Mouse (Mus musculus): ENCODE results near the gene Fcna. TPM values are rescaled to one million over a fixed set of nuclear protein-coding genes. Genes with fewer than 3 reads are reported as not detected.

Gene Fcna
- polyA plus RNA-seq, 1 experiment from 2014 or later, result 1.3 TPM

GRCm38 (mm10) chr2:25582466-25583119, 45.2 kb downstream of the Fcna start:
- H3K27ac ChIP-seq (ENCODE audit: low read depth, low read length), result no peak overlapping the region
- DNase-seq (ENCODE audit: low spot score, missing footprints) (no peak), ATAC-seq (ENCODE audit: low FRiP score) (no peak)
- no peaks in the 10 kb centered on the region for H3K9me3 ChIP-seq (ENCODE audit: control insufficient read depth, low read length)
- no peak overlapping the region for H3K4me3 ChIP-seq (ENCODE audit: low read depth, low read length)
- peaks cover 13% of the 10 kb centered on the region for H3K4me1 ChIP-seq (ENCODE audit: control insufficient read depth, insufficient read depth, low read length)
- 65% methylated on average over 12 of the region's 12 CpGs for WGBS
- no peak overlapping the region for H3K9ac ChIP-seq (ENCODE audit: low read length)
- peaks cover 38% of the 10 kb centered on the region for H3K27me3 ChIP-seq (ENCODE audit: control insufficient read depth, insufficient read depth, low read length)
- H3K36me3 ChIP-seq (ENCODE audit: control insufficient read depth, insufficient read depth, low read length), result peaks cover 6% of the 10 kb centered on the region
- no peak overlapping the region for H3K4me2 ChIP-seq

GRCm38 (mm10) chr2:25581901-25582301, 45.9 kb downstream of the Fcna start:
- H3K4me2 ChIP-seq, result no peak overlapping the region
- H3K9me3 ChIP-seq (ENCODE audit: control insufficient read depth, low read length), result no peaks in the 10 kb centered on the region
- ATAC-seq (ENCODE audit: low FRiP score) (no peak), DNase-seq (ENCODE audit: low spot score, missing footprints) (no peak)
- peaks cover 45% of the 10 kb centered on the region for H3K27me3 ChIP-seq (ENCODE audit: control insufficient read depth, insufficient read depth, low read length)
- no peak overlapping the region for H3K4me3 ChIP-seq (ENCODE audit: low read depth, low read length)
- WGBS, result 40% methylated on average over 6 of the region's 6 CpGs
- H3K36me3 ChIP-seq (ENCODE audit: control insufficient read depth, insufficient read depth, low read length), result peaks cover 6% of the 10 kb centered on the region
- no peak overlapping the region; the same call in 1 of the 2 replicates for H3K9ac ChIP-seq (ENCODE audit: low read length)
- peak overlapping the region; percentile 7; the same call in 1 of the 2 replicates for H3K27ac ChIP-seq (ENCODE audit: low read depth, low read length)
- peaks cover 18% of the 10 kb centered on the region for H3K4me1 ChIP-seq (ENCODE audit: control insufficient read depth, insufficient read depth, low read length)

GRCm38 (mm10) chr2:25581294-25581864, 46.5 kb downstream of the Fcna start, which contains the start of gene Ajm1:
TSS of gene Ajm1 (minus strand) at chr2:25581757.
- 8% methylated on average over 19 of the region's 19 CpGs for WGBS
- H3K9ac ChIP-seq (ENCODE audit: low read length), result peak within 1 kb of the TSS; percentile 27; the same call in 1 of the 2 replicates
- peaks cover 51% of the 10 kb centered on the region for H3K27me3 ChIP-seq (ENCODE audit: control insufficient read depth, insufficient read depth, low read length)

GRCm38 (mm10) chr2:25580621-25581101, 47.2 kb downstream of the Fcna start:
- no peaks in the 10 kb centered on the region for H3K9me3 ChIP-seq (ENCODE audit: control insufficient read depth, low read length)
- no peak overlapping the region for H3K4me2 ChIP-seq
- no peak overlapping the region for H3K9ac ChIP-seq (ENCODE audit: low read length)
- peaks cover 20% of the 10 kb centered on the region for H3K4me1 ChIP-seq (ENCODE audit: control insufficient read depth, insufficient read depth, low read length)
- no peak overlapping the region for H3K4me3 ChIP-seq (ENCODE audit: low read depth, low read length)
- peaks cover 57% of the 10 kb centered on the region for H3K27me3 ChIP-seq (ENCODE audit: control insufficient read depth, insufficient read depth, low read length)
- no peak for DNase-seq (ENCODE audit: low spot score, missing footprints)
- peaks cover 4% of the 10 kb centered on the region for H3K36me3 ChIP-seq (ENCODE audit: control insufficient read depth, insufficient read depth, low read length)
- WGBS, result 51% methylated on average over 6 of the region's 6 CpGs
- ATAC-seq (ENCODE audit: low FRiP score), result no peak
- H3K27ac ChIP-seq (ENCODE audit: low read depth, low read length), result no peak overlapping the region

More at GRCm38 (mm10) chr2:25581294-25581864, 46.5 kb downstream of the Fcna start, which contains the start of gene Ajm1:
- Histone ChIP-seq H3K9me3 (ENCODE audit: control insufficient read depth, low read length) (no peaks in the 10 kb centered on the region), H3K36me3 (ENCODE audit: control insufficient read depth, insufficient read depth, low read length) (peaks cover 6% of the 10 kb centered on the region), H3K4me1 (ENCODE audit: control insufficient read depth, insufficient read depth, low read length) (peaks cover 18% of the 10 kb centered on the region), H3K4me2 (peak within 1 kb of the TSS; percentile 52), H3K27ac (ENCODE audit: low read depth, low read length) (peak within 1 kb of the TSS; percentile 7; the same call in 1 of the 2 replicates), H3K4me3 (ENCODE audit: low read depth, low read length) (peak within 1 kb of the TSS; percentile 24)
- ATAC-seq (ENCODE audit: low FRiP score) (peak; percentile 72), DNase-seq (ENCODE audit: low spot score, missing footprints) (peak; percentile 95)

- peaks cover 24% of the 10 kb centered on the region for H3K4me1 ChIP-seq (ENCODE audit: control insufficient read depth, insufficient read depth, low read length)
- ATAC-seq (ENCODE audit: low FRiP score) (no peak), DNase-seq (ENCODE audit: low spot score, missing footprints) (peak; percentile 88)
- H3K4me2 ChIP-seq, result no peak overlapping the region
- no peak overlapping the region for H3K27ac ChIP-seq (ENCODE audit: low read depth, low read length)
- H3K9ac ChIP-seq (ENCODE audit: low read length), result no peak overlapping the region
- WGBS, result 7% methylated on average over 27 of the region's 27 CpGs
- peaks cover 57% of the 10 kb centered on the region for H3K27me3 ChIP-seq (ENCODE audit: control insufficient read depth, insufficient read depth, low read length)
- H3K36me3 ChIP-seq (ENCODE audit: control insufficient read depth, insufficient read depth, low read length), result peaks cover 2% of the 10 kb centered on the region; the same call in 1 of the 2 replicates
- no peaks in the 10 kb centered on the region for H3K9me3 ChIP-seq (ENCODE audit: control insufficient read depth, low read length)
- 0 out of 2 replicates have a peak overlapping the region, but pooled peaks have one; percentile 0 for H3K4me3 ChIP-seq (ENCODE audit: low read depth, low read length)
Observed at GRCm38 (mm10) chr2:25579737-25580460, 47.9 kb downstream of the Fcna start.

- Histone ChIP-seq H3K27me3 (ENCODE audit: control insufficient read depth, insufficient read depth, low read length) (peaks cover 57% of the 10 kb centered on the region), H3K4me3 (ENCODE audit: low read depth, low read length) (0 out of 2 replicates have a peak overlapping the region, but pooled peaks have one; percentile 0), H3K27ac (ENCODE audit: low read depth, low read length) (no peak overlapping the region), H3K4me1 (ENCODE audit: control insufficient read depth, insufficient read depth, low read length) (peaks cover 24% of the 10 kb centered on the region), H3K4me2 (no peak overlapping the region), H3K9me3 (ENCODE audit: control insufficient read depth, low read length) (no peaks in the 10 kb centered on the region), H3K36me3 (ENCODE audit: control insufficient read depth, insufficient read depth, low read length) (0 out of 2 replicates have a peak, but pooled peaks cover under 1% of the 10 kb centered on the region), H3K9ac (ENCODE audit: low read length) (no peak overlapping the region)
- 6% methylated on average over 77 of the region's 77 CpGs for WGBS
- peak; percentile 95 for DNase-seq (ENCODE audit: low spot score, missing footprints)
- no peak for ATAC-seq (ENCODE audit: low FRiP score)
Observed at GRCm38 (mm10) chr2:25578796-25579736, 48.8 kb downstream of the Fcna start.

GRCm38 (mm10) chr2:25577951-25578795, 49.7 kb downstream of the Fcna start:
- peaks cover 57% of the 10 kb centered on the region for H3K27me3 ChIP-seq (ENCODE audit: control insufficient read depth, insufficient read depth, low read length)
- 5% methylated on average over 75 of the region's 75 CpGs for WGBS
- peak; percentile 95 for DNase-seq (ENCODE audit: low spot score, missing footprints)
- no peaks in the 10 kb centered on the region for H3K36me3 ChIP-seq (ENCODE audit: control insufficient read depth, insufficient read depth, low read length)
- H3K9ac ChIP-seq (ENCODE audit: low read length), result no peak overlapping the region
- H3K4me2 ChIP-seq, result peak overlapping the region; percentile 41
- no peak for ATAC-seq (ENCODE audit: low FRiP score)
- peak overlapping the region; percentile 25 for H3K4me3 ChIP-seq (ENCODE audit: low read depth, low read length)
- no peaks in the 10 kb centered on the region for H3K9me3 ChIP-seq (ENCODE audit: control insufficient read depth, low read length)
- no peak overlapping the region for H3K27ac ChIP-seq (ENCODE audit: low read depth, low read length)
- peaks cover 28% of the 10 kb centered on the region for H3K4me1 ChIP-seq (ENCODE audit: control insufficient read depth, insufficient read depth, low read length)

All from midbrain, embryonic 11.5 days (tissue).